Mouse (Mus musculus) C2C12 (cell line): ENCODE data around the gene Spats2l.

ENCODE experiments used
- CEBPB ChIP-seq: IDR thresholded peaks from one replicate; pipeline ENCODE4 v1.6.1; 2011; ENCODE audit warnings: low read depth, mild to moderate bottlenecking, control low read depth, moderate library complexity
- CTCF ChIP-seq: IDR thresholded peaks from one replicate; pipeline ENCODE4 v1.5.1; 2011; ENCODE audit not compliant: control insufficient read depth, insufficient read depth, insufficient read length
- MAX ChIP-seq: IDR thresholded peaks from one replicate; pipeline ENCODE4 v1.6.1; 2011; ENCODE audit warnings: mild to moderate bottlenecking, control low read depth

GRCm38 (mm10) chr1:57810221-57810620 is 36.3 kb downstream of the Spats2l start:
- TF ChIP-seq CTCF (no peak), MAX (no peak), CEBPB (no peak)
